Mouse (Mus musculus): Measurements from ENCODE around the gene Notch3.

- TF ChIP-seq CHD2 (IDR thresholded peaks at IDR 0.05; ENCODE audit: low read depth, low read length): no peak
- no peak for TF ChIP-seq ZC3H11A (IDR thresholded peaks at IDR 0.05; ENCODE audit: borderline replicate concordance, low read depth, low read length)
- no peak for TF ChIP-seq ZNF384 (IDR thresholded peaks at IDR 0.05; ENCODE audit: low read depth, low read length)
These were observed 24.4 kb downstream of the Notch3 start for GRCm38 (mm10) chr17:32142234-32142633.

Data from ES-E14 (cell line).